25 mouse cellular contexts compared by ENCODE assay signal in genomic region chr10:69279607-69279978, GRCm38 (mm10).
A peak's percentile ranks its signal among the peaks of the same experiment; 100 is the strongest.
DNase-seq lines count a peak whose midpoint lies in the region; ATAC-seq and TF ChIP-seq lines count a peak whose summit lies in the region.
"Had no signal": no experiment of that assay in that cellular context is flagged by ENCODE, and none has a peak within 500 bp of the region (broad histone marks: within the 10 kb centered on the region; RNA-seq: fewer than 3 reads in every experiment).

No protein-coding gene starts in this region.

- intact Hi-C loops in gastrocnemius, adult 2 months (cut with DNase I): no loop called here

- no peak overlapping the region for H3K4me2 ChIP-seq in midbrain, embryonic 14.5 days (ENCODE audit: low read length)
- no peak overlapping the region for H3K4me2 ChIP-seq in stomach, postnatal 0 days (replicated peaks; ENCODE audit: low read depth)
- H3K4me2 ChIP-seq: heart, embryonic 13.5 days; hindbrain, embryonic 14.5 days had no signal

- ATAC-seq in midbrain, embryonic 14.5 days (ENCODE audit: low FRiP score, low TSS enrichment): no peak
- ATAC-seq in stomach, postnatal 0 days (ENCODE audit: low FRiP score, low TSS enrichment): no peak
- ATAC-seq: forebrain, embryonic 14.5 days; Patski had no signal

- H3K9ac ChIP-seq in midbrain, embryonic 14.5 days (replicated peaks; ENCODE audit: low read length): no peak overlapping the region
- H3K9ac ChIP-seq in stomach, postnatal 0 days (ENCODE audit: low read length): no peak overlapping the region
- H3K9ac ChIP-seq: heart, embryonic 13.5 days; hindbrain, embryonic 14.5 days had no signal

- no peaks in the 10 kb centered on the region for H3K27me3 ChIP-seq in midbrain, embryonic 14.5 days (ENCODE audit: control insufficient read depth, insufficient read depth, low read length)
- H3K27me3 ChIP-seq in midbrain, embryonic 10.5 days (ENCODE audit: low read depth, poor library complexity, severe bottlenecking): peaks cover 24% of the 10 kb centered on the region
- no peaks in the 10 kb centered on the region for H3K27me3 ChIP-seq in stomach, postnatal 0 days (ENCODE audit: control insufficient read depth, insufficient read depth, low read length)
- H3K27me3 ChIP-seq: CH12.LX; heart, embryonic 13.5 days; Patski had no signal

- H3K4me3 ChIP-seq in gastrocnemius, adult 2 months: no peak overlapping the region
- no peak overlapping the region for H3K4me3 ChIP-seq in layer of hippocampus, adult 2 months
- H3K4me3 ChIP-seq in midbrain, embryonic 14.5 days (replicated peaks; ENCODE audit: low read depth, low read length): no peak overlapping the region
- H3K4me3 ChIP-seq in midbrain, embryonic 10.5 days: no peak overlapping the region
- no peak overlapping the region for H3K4me3 ChIP-seq in stomach, postnatal 0 days (ENCODE audit: low read depth, low read length)
- H3K4me3 ChIP-seq: heart, embryonic 10.5 days; heart, embryonic 13.5 days had no signal

- no peaks in the 10 kb centered on the region for H3K9me3 ChIP-seq in midbrain, embryonic 14.5 days (ENCODE audit: control insufficient read depth, low read length)
- no peaks in the 10 kb centered on the region for H3K9me3 ChIP-seq in midbrain, embryonic 10.5 days (replicated peaks)
- no peaks in the 10 kb centered on the region for H3K9me3 ChIP-seq in stomach, postnatal 0 days (ENCODE audit: control insufficient read depth, low read length)
- H3K9me3 ChIP-seq: heart, embryonic 10.5 days; heart, embryonic 13.5 days had no signal

- 33% methylated on average over 7 of the region's 7 CpGs for WGBS in midbrain, embryonic 14.5 days
- 61% methylated on average over 7 of the region's 7 CpGs for WGBS in midbrain, embryonic 10.5 days
- 89% methylated on average over 7 of the region's 7 CpGs for WGBS in stomach, postnatal 0 days

- H3K27ac ChIP-seq in gastrocnemius, adult 2 months: peak overlapping the region; percentile 77
- no peak overlapping the region for H3K27ac ChIP-seq in layer of hippocampus, adult 2 months
- H3K27ac ChIP-seq in midbrain, embryonic 14.5 days (replicated peaks; ENCODE audit: low read depth, low read length): no peak overlapping the region
- H3K27ac ChIP-seq in midbrain, embryonic 10.5 days (replicated peaks): no peak overlapping the region
- no peak overlapping the region for H3K27ac ChIP-seq in stomach, postnatal 0 days (replicated peaks)
- H3K27ac ChIP-seq: heart, embryonic 10.5 days; heart, embryonic 13.5 days; hindbrain, embryonic 14.5 days; hindbrain, postnatal 0 days had no signal

- DNase-seq in gastrocnemius, adult 2 months: no peak
- no peak for DNase-seq in gastrocnemius, adult 8-10 months (ENCODE audit: low spot score in 2 of 2)
- peak in 1 of 2 experiments; percentile 28 for DNase-seq in layer of hippocampus, adult 2 months (ENCODE audit: low spot score in 2 of 2)
- DNase-seq in layer of hippocampus, adult 9-10 months (ENCODE audit: low spot score): no peak
- DNase-seq in midbrain, embryonic 14.5 days: peak; percentile 8
- no peak for DNase-seq in midbrain, embryonic 10.5 days (ENCODE audit: low spot score)
- DNase-seq in stomach, postnatal 0 days (ENCODE audit: low spot score): no peak
- DNase-seq: adrenal gland, postnatal 10 days; adrenal gland, postnatal 36 days; B cell, adult 2 months; cerebellum, adult 18-20 months; cerebellum, adult 9-10 months; cerebellum, postnatal 14 days; gastrocnemius, postnatal 14 days; heart, adult 11 months; heart, postnatal 14 days; heart, postnatal 4 days had no signal

- no peak for TF ChIP-seq EP300 in stomach, postnatal 0 days (optimal IDR thresholded peaks at IDR 0.05)

- 0 out of 2 replicates have a peak, but pooled peaks cover 13% of the 10 kb centered on the region for H3K36me3 ChIP-seq in midbrain, embryonic 14.5 days (ENCODE audit: control insufficient read depth, insufficient read depth, low read length)
- peaks cover 31% of the 10 kb centered on the region for H3K36me3 ChIP-seq in midbrain, embryonic 10.5 days
- H3K36me3 ChIP-seq in stomach, postnatal 0 days (ENCODE audit: control insufficient read depth, insufficient read depth, low read length): peaks cover 23% of the 10 kb centered on the region
- H3K36me3 ChIP-seq: G1E had no signal

- no peaks in the 10 kb centered on the region for H3K4me1 ChIP-seq in midbrain, embryonic 14.5 days (ENCODE audit: control insufficient read depth, insufficient read depth, low read length)
- H3K4me1 ChIP-seq in midbrain, embryonic 10.5 days: peaks cover 16% of the 10 kb centered on the region
- H3K4me1 ChIP-seq in stomach, postnatal 0 days (replicated peaks; ENCODE audit: control insufficient read depth, insufficient read depth): no peaks in the 10 kb centered on the region

- no peak; the same call in 1 of the 2 replicates for TF ChIP-seq CTCF in gastrocnemius, adult 2 months (IDR thresholded peaks at IDR 0.05)
- peak; percentile 61 for TF ChIP-seq CTCF in layer of hippocampus, adult 2 months (conservative IDR thresholded peaks at IDR 0.05)
- TF ChIP-seq CTCF in stomach, postnatal 0 days (IDR thresholded peaks at IDR 0.05; ENCODE audit: low read depth): 0 out of 2 replicates have a peak, but pooled peaks have one; percentile 9
